Mouse (Mus musculus): ENCODE results near the gene Dock7.

DNA sequence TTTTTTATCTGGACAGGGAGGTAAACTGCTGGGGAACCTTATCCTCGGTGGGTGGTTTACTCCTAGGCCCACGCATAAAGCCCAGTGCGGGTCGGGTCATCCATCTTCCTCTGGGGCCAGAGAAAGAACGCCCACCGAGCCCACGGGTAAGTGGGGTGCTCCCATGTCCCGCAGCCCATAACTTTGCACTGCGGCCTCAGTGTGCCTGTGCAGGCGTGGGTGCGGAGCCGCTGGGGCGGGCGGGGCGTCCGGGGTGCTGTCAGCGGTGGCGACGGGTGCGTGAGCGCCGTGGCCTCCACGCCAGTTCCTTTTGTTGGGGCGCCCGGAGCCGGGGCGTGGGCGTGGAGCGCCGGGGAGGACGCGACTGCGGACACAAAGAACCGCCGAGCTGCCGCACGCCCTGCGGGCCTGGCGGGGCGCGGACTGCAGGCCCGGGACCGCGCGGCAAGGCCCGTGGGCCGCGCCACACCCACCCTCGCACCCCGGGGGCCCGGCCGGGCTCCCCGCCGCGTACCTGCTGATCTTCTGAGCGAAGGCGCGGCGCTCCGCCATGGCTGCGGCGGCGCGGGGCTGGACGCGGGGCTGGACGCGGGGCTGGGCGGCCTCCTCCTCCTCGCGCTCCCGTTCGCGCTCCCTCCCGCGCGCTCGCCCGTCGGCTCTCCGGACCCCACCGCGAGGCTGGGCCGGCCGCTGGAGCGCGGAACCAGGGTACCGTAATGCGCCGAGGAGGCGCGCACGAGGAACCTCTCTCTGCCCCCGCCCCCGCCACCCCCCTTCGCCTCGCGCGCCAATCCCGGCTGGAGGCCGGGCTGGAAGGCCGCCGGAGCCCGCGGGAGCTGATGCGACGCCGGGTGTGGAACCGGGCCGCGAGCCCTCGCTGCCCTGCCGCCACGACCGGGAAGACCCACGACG is at the start of gene Dock7:
- no peak for TF ChIP-seq POLR2A (IDR thresholded peaks at IDR 0.05; ENCODE audit: borderline replicate concordance, extremely low read depth, low read depth, low read length)
- TF ChIP-seq CTCF (IDR thresholded peaks at IDR 0.05; ENCODE audit: insufficient read depth, low read length): no peak
